8 mouse cellular contexts compared by ENCODE assay signal in the genomic region with DNA sequence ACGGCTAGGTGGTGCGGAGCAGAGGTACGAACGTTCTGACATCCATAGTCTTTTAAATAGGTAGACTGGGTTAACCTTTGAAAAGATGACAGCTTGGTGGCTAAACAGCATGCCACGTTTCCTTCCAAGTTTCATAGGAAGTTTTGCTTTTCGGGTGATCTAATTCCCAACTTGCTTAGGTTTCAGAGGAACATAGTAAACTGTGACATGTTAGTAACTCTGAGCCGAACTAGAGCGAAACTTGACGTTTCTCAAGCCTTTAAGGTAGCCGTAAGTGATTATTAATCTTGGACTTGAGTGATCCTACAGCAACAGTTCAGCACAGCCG. TPM values are rescaled to one million over a fixed set of nuclear protein-coding genes. Genes with fewer than 3 reads are reported as not detected.
DNase-seq lines count a peak whose midpoint lies in the region; ATAC-seq and TF ChIP-seq lines count a peak whose summit lies in the region.

No protein-coding gene starts in this region.

- no peaks in the 10 kb centered on the region for H3K9me3 ChIP-seq in heart, embryonic 13.5 days
- H3K9me3 ChIP-seq in ES-E14 (ENCODE audit: control insufficient read depth, insufficient read depth, low read depth, low read length) = no peaks in the 10 kb centered on the region
- H3K9me3 ChIP-seq in forebrain, embryonic 15.5 days = no peaks in the 10 kb centered on the region
- H3K9me3 ChIP-seq in liver, postnatal 0 days (ENCODE audit: low read length) = no peaks in the 10 kb centered on the region

- no peak for TF ChIP-seq EP300 in liver, postnatal 0 days (IDR thresholded peaks at IDR 0.05; ENCODE audit: low read depth)

- DNase-seq in heart, postnatal 4 days = no peak
- no peak for DNase-seq in ES-E14 (ENCODE audit: low read depth, low spot score)
- DNase-seq in liver, postnatal 0 days = no peak
- no peak for DNase-seq in urinary bladder, postnatal 10 days (ENCODE audit: low spot score)
- DNase-seq in right cerebral cortex, adult 18-20 months = no peak
- no peak for DNase-seq in adrenal gland, postnatal 10 days

- in situ Hi-C loops in ES-E14 (cut with MboI; ENCODE audit: low sequenced_read_pairs in 2 of 2, unreplicated experiment in 2 of 2) = no loop called here

- H3K9ac ChIP-seq in heart, embryonic 13.5 days = peak overlapping the region; percentile 92
- H3K9ac ChIP-seq in ES-E14 (ENCODE audit: insufficient read depth, low read depth, low read length, poor library complexity, severe bottlenecking) = peak overlapping the region; percentile 96
- peak overlapping the region; percentile 86 for H3K9ac ChIP-seq in forebrain, embryonic 15.5 days (replicated peaks)
- H3K9ac ChIP-seq in liver, postnatal 0 days (replicated peaks) = peak overlapping the region; percentile 95

- H3K4me3 ChIP-seq in heart, embryonic 13.5 days = peak overlapping the region; percentile 94
- peak overlapping the region; percentile 93 to 97 for H3K4me3 ChIP-seq in ES-E14 (ENCODE audit: insufficient read depth in 1 of 2, low read depth in 1 of 2, low read length in 2 of 2, poor library complexity in 1 of 2, severe bottlenecking in 1 of 2)
- peak overlapping the region; percentile 92 for H3K4me3 ChIP-seq in forebrain, embryonic 15.5 days
- peak overlapping the region; percentile 95 for H3K4me3 ChIP-seq in liver, postnatal 0 days (ENCODE audit: low read depth, low read length)

- peak overlapping the region; percentile 76 for H3K4me2 ChIP-seq in heart, embryonic 13.5 days
- peak overlapping the region; percentile 72 for H3K4me2 ChIP-seq in forebrain, embryonic 15.5 days (replicated peaks)
- H3K4me2 ChIP-seq in liver, postnatal 0 days (ENCODE audit: low read depth, low read length) = peak overlapping the region; percentile 92

- TF ChIP-seq CTCF in liver, postnatal 0 days (IDR thresholded peaks at IDR 0.05; ENCODE audit: low read depth) = no peak

- peaks cover 31% of the 10 kb centered on the region for H3K36me3 ChIP-seq in heart, embryonic 13.5 days
- no peaks in the 10 kb centered on the region for H3K36me3 ChIP-seq in ES-E14 (ENCODE audit: control insufficient read depth, insufficient read depth, low read length, poor library complexity, severe bottlenecking)
- peaks cover 13% of the 10 kb centered on the region; the same call in 1 of the 2 replicates for H3K36me3 ChIP-seq in forebrain, embryonic 15.5 days
- peaks cover 16% of the 10 kb centered on the region for H3K36me3 ChIP-seq in liver, postnatal 0 days (replicated peaks; ENCODE audit: insufficient read depth, low read length)

- WGBS in heart, embryonic 13.5 days = 3% methylated on average over 11 of the region's 11 CpGs
- WGBS in forebrain, embryonic 15.5 days = 5% methylated on average over 11 of the region's 11 CpGs
- WGBS in liver, postnatal 0 days (ENCODE audit: insufficient replicate concordance) = 2% methylated on average over 11 of the region's 11 CpGs

- peak overlapping the region; percentile 94 for H3K27ac ChIP-seq in heart, embryonic 13.5 days (replicated peaks)
- no peak overlapping the region for H3K27ac ChIP-seq in ES-E14 (ENCODE audit: insufficient read depth, low read depth, low read length, poor library complexity, severe bottlenecking)
- H3K27ac ChIP-seq in forebrain, embryonic 15.5 days (replicated peaks) = peak overlapping the region; percentile 94
- H3K27ac ChIP-seq in liver, postnatal 0 days (ENCODE audit: low read depth) = peak overlapping the region; percentile 97

- peaks cover 27% of the 10 kb centered on the region for H3K4me1 ChIP-seq in heart, embryonic 13.5 days
- peaks cover 0 to 5% of the 10 kb centered on the region in 2 experiments; a peak in 1 of 4 replicates for H3K4me1 ChIP-seq in ES-E14 (ENCODE audit: control insufficient read depth in 2 of 2, insufficient read depth in 2 of 2, low read length in 2 of 2, poor library complexity in 1 of 2)
- H3K4me1 ChIP-seq in forebrain, embryonic 15.5 days = peaks cover 32% of the 10 kb centered on the region
- peaks cover 12% of the 10 kb centered on the region for H3K4me1 ChIP-seq in liver, postnatal 0 days (ENCODE audit: insufficient read depth)

- no peaks in the 10 kb centered on the region for H3K27me3 ChIP-seq in heart, embryonic 13.5 days (replicated peaks)
- no peaks in the 10 kb centered on the region for H3K27me3 ChIP-seq in forebrain, embryonic 15.5 days
- H3K27me3 ChIP-seq in liver, postnatal 0 days (ENCODE audit: insufficient read depth, low read length) = no peaks in the 10 kb centered on the region

- no peak for ATAC-seq in heart, embryonic 13.5 days (ENCODE audit: extremely low read depth, insufficient number of reproducible peaks, low FRiP score, low TSS enrichment)
- ATAC-seq in forebrain, embryonic 15.5 days (replicated peaks) = no peak
- no peak for ATAC-seq in liver, postnatal 0 days

TF ChIP-seq in ES-E14, 5 proteins besides CTCF, POLR2A, EP300 and RAD21:
- TF ChIP-seq MAFK (IDR thresholded peaks at IDR 0.05; ENCODE audit: insufficient read depth, low read depth, low read length) = no peak
- no peak for TF ChIP-seq CHD2 (IDR thresholded peaks at IDR 0.05; ENCODE audit: low read depth, low read length)
- TF ChIP-seq ZC3H11A (IDR thresholded peaks at IDR 0.05; ENCODE audit: borderline replicate concordance, low read depth, low read length) = no peak
- no peak for TF ChIP-seq HCFC1 (IDR thresholded peaks at IDR 0.05; ENCODE audit: borderline replicate concordance, insufficient read depth, low read length)
- TF ChIP-seq ZNF384 (IDR thresholded peaks at IDR 0.05; ENCODE audit: low read depth, low read length) = no peak

RNA-seq across cellular contexts. Expression of gene Atg3, which starts 0.8 kb away (rescaled TPM):
- 28.3 and 32.9 TPM in 2 replicates for polyA plus RNA-seq in heart, embryonic 13.5 days (2015; fragmentation: Nextera tagmentation; extraction: Ambion mirVana)
- total RNA-seq in heart, postnatal 4 days (2021) = 10 to 100 TPM; 27.7 to 27.8 TPM
- 9.3 and 14.0 TPM in 2 replicates for total RNA-seq in ES-E14 (2012; rRNA removed)
- 52.3 and 54.0 TPM in 2 replicates for polyA plus RNA-seq in forebrain, embryonic 15.5 days (2015; fragmentation: Nextera tagmentation; extraction: Ambion mirVana)
- 28.4 and 33.0 TPM in 2 replicates for polyA plus RNA-seq in liver, postnatal 0 days (2015; fragmentation: Nextera tagmentation; extraction: Ambion mirVana)
- total RNA-seq in adrenal gland, postnatal 10 days (2021) = 10 to 100 TPM; 39.9 to 45.3 TPM

RNA-seq across cellular contexts. Expression of gene Slc35a5, which starts 0.8 kb away (rescaled TPM):
- 13.7 and 14.2 TPM in 2 replicates for polyA plus RNA-seq in heart, embryonic 13.5 days (2015; fragmentation: Nextera tagmentation; extraction: Ambion mirVana)
- 10 to 100 TPM in 1 of 2 experiments, 1 to 10 TPM in 1; 9.1 to 13.9 TPM for total RNA-seq in heart, postnatal 4 days (2021)
- 9.3 and 10.0 TPM in 2 replicates for total RNA-seq in ES-E14 (2012; rRNA removed)
- 33.1 and 38.3 TPM in 2 replicates for polyA plus RNA-seq in forebrain, embryonic 15.5 days (2015; fragmentation: Nextera tagmentation; extraction: Ambion mirVana)
- polyA plus RNA-seq in liver, postnatal 0 days (2015; fragmentation: Nextera tagmentation; extraction: Ambion mirVana) = 8.1 and 8.2 TPM in 2 replicates
- 10 to 100 TPM; 23.2 to 26.2 TPM for total RNA-seq in adrenal gland, postnatal 10 days (2021)
